Mouse (Mus musculus): ENCODE data around the gene Afmid. TPM values are rescaled to one million over a fixed set of nuclear protein-coding genes. Genes with fewer than 3 reads are reported as not detected.
A peak's percentile ranks its signal among the peaks of the same experiment; 100 is the strongest.

Gene Afmid
- 3.4 and 4.0 TPM in 2 replicates for polyA plus RNA-seq (2016; fragmentation: Nextera tagmentation; extraction: Ambion mirVana)

DNA sequence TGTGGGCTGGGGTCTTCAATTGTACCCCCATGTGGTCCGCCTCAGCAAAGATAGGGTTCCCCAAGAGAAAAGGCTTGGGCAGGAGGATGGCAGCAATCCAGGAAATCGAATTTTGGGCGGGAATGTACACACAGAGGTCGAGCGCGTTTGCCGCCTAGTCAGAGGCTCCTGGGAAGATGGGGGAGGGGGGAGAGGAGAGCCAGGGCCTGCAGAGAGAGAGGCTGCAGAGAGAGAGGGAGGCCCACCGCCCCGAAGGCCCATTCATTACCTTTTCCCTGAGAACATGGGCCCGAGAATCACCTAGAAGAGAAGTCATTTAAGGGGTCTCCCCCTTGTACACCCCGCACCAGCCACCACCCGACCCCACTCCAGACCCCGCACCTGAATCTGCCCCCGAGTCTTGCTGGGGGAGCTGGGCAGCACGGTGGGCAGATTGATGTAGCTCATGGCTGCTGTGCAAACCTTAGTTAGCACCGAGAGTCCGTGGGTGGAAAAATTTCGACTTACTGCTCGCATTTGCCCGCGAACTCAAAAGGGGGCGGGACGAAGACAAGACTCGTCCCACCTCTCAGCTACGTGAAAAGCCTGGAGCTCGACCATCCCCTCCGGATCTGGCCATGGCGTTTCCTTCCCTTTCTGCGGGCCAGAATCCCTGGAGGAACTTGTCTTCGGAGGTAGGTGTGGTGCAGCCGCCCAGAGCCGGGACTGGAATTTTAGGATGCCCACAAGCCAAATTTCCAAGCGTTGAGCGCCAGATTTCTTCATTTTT, at the start of gene Afmid, which contains the start of gene Tk1:
Gene Afmid (plus strand): TSS at position 592 of the 769 bp plus-strand sequence.
Gene Tk1 (minus strand): TSS at position 760 of the 769 bp plus-strand sequence.
- Histone ChIP-seq H3K36me3 (peaks cover 15% of the 10 kb centered on the region), H3K4me3 (peak within 1 kb of the TSS; percentile 45), H3K27ac (no peak within 1 kb of the TSS), H3K4me1 (peaks cover 36% of the 10 kb centered on the region), H3K4me2 (replicated peaks) (peak within 1 kb of the TSS; percentile 78), H3K9ac (peak within 1 kb of the TSS; percentile 56), H3K9me3 (no peaks in the 10 kb centered on the region), H3K27me3 (replicated peaks) (no peaks in the 10 kb centered on the region)
- peak; percentile 65 for ATAC-seq (ENCODE audit: low FRiP score, low read depth)
- WGBS, result under 1% methylated on average over 34 of the region's 34 CpGs

- Histone ChIP-seq H3K27ac (no peak overlapping the region), H3K27me3 (replicated peaks) (peaks cover 13% of the 10 kb centered on the region), H3K4me2 (replicated peaks) (no peak overlapping the region), H3K9ac (no peak overlapping the region), H3K4me3 (no peak overlapping the region), H3K36me3 (0 out of 2 replicates have a peak, but pooled peaks cover 3% of the 10 kb centered on the region), H3K4me1 (peaks cover 23% of the 10 kb centered on the region), H3K9me3 (no peaks in the 10 kb centered on the region)
- no peak for ATAC-seq (ENCODE audit: low FRiP score, low read depth)
- WGBS, result 86% methylated on average over 14 of the region's 14 CpGs
Measured at GRCm38 (mm10) chr11:117776085-117776792, 49.5 kb upstream of the Afmid start.

DNA sequence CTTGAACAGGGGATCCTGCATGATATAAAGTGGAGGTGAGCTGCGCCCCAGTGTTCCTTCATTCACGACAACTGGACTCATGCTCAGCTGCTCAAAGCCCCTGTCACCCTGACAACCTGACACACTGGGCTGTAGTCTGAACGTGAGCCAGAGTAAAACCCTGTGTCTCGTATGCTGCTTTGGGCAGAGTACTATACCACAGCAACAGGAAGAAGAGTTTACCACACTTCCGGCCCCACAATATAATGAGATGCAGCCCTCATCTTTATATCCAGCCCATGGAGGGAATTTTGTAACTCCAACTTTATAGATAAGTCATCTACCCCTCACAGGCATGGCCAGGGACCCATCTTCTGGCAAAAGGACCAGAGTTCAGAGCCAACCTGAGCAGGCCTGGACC, 48.6 kb upstream of the Afmid start:
- H3K4me2 ChIP-seq (replicated peaks), result no peak overlapping the region
- no peak overlapping the region for H3K4me3 ChIP-seq
- peaks cover 22% of the 10 kb centered on the region for H3K27me3 ChIP-seq (replicated peaks)
- WGBS, result 85% methylated on average over 5 of the region's 5 CpGs
- H3K4me1 ChIP-seq, result peaks cover 26% of the 10 kb centered on the region
- no peak overlapping the region for H3K9ac ChIP-seq
- H3K27ac ChIP-seq, result no peak overlapping the region
- no peaks in the 10 kb centered on the region for H3K9me3 ChIP-seq
- ATAC-seq (ENCODE audit: low FRiP score, low read depth), result no peak
- H3K36me3 ChIP-seq, result no peaks in the 10 kb centered on the region

GRCm38 (mm10) chr11:117778031-117778430, 47.7 kb upstream of the Afmid start:
- ATAC-seq (ENCODE audit: low FRiP score, low read depth), result no peak
- Histone ChIP-seq H3K9me3 (no peaks in the 10 kb centered on the region), H3K36me3 (no peaks in the 10 kb centered on the region), H3K4me1 (peaks cover 32% of the 10 kb centered on the region), H3K9ac (no peak overlapping the region), H3K27me3 (replicated peaks) (peaks cover 31% of the 10 kb centered on the region), H3K4me2 (replicated peaks) (0 out of 2 replicates have a peak overlapping the region, but pooled peaks have one; percentile 66), H3K4me3 (no peak overlapping the region), H3K27ac (no peak overlapping the region)
- 95% methylated on average over 11 of the region's 11 CpGs for WGBS

DNA sequence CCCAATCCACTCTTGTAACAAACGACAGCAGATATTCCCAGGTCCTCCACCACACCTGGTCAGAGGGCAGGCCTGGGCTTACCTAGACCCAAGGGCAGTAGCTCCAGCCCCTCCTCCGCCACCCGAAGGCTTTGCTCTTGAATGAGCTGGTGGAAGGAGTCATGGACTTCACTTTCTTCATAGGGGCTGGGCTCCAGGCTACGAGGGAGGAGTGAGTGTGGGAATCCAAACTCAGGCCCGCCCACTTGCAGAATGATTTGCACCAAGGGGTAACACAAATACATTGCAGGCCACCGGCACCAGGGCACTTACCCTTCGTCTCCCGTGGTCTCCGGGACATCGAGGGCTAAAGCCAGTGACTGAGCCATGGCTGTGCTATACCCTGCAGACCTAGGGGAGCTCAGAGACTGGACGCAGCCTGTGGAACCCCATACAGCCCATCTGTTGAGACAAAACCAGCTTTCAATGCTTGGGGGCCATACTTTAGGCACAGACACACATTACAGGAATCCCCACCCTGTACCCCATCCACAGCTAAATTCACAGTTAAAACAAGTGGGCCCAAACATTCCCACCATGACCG, 46.8 kb upstream of the Afmid start:
- no peak for ATAC-seq (ENCODE audit: low FRiP score, low read depth)
- Histone ChIP-seq H3K9ac (0 out of 2 replicates have a peak overlapping the region, but pooled peaks have one; percentile 39), H3K36me3 (no peaks in the 10 kb centered on the region), H3K4me1 (peaks cover 36% of the 10 kb centered on the region), H3K4me2 (replicated peaks) (peak overlapping the region; percentile 66), H3K9me3 (no peaks in the 10 kb centered on the region), H3K27me3 (replicated peaks) (peaks cover 39% of the 10 kb centered on the region), H3K4me3 (no peak overlapping the region), H3K27ac (no peak overlapping the region)
- 50% methylated on average over 12 of the region's 12 CpGs for WGBS

- H3K9ac ChIP-seq, result peak overlapping the region; percentile 39
- H3K4me2 ChIP-seq (replicated peaks), result peak overlapping the region; percentile 66
- no peaks in the 10 kb centered on the region for H3K9me3 ChIP-seq
- ATAC-seq (ENCODE audit: low FRiP score, low read depth), result peak; percentile 60
- peak overlapping the region; percentile 64 for H3K27ac ChIP-seq
- peaks cover 44% of the 10 kb centered on the region for H3K27me3 ChIP-seq (replicated peaks)
- no peaks in the 10 kb centered on the region for H3K36me3 ChIP-seq
- 3% methylated on average over 38 of the region's 38 CpGs for WGBS
- peak overlapping the region; percentile 31 for H3K4me3 ChIP-seq
- H3K4me1 ChIP-seq, result peaks cover 36% of the 10 kb centered on the region
Measured at GRCm38 (mm10) chr11:117779434-117780198, 46.1 kb upstream of the Afmid start.

GRCm38 (mm10) chr11:117780199-117780515, 45.6 kb upstream of the Afmid start:
- H3K4me3 ChIP-seq, result peak overlapping the region; percentile 31
- H3K9ac ChIP-seq, result peak overlapping the region; percentile 39
- H3K4me1 ChIP-seq, result peaks cover 36% of the 10 kb centered on the region
- no peaks in the 10 kb centered on the region for H3K9me3 ChIP-seq
- no peak for ATAC-seq (ENCODE audit: low FRiP score, low read depth)
- 2% methylated on average over 17 of the region's 17 CpGs for whole genome bisulfite sequencing
- H3K36me3 ChIP-seq, result no peaks in the 10 kb centered on the region
- peaks cover 44% of the 10 kb centered on the region for H3K27me3 ChIP-seq (replicated peaks)
- 0 out of 2 replicates have a peak overlapping the region, but pooled peaks have one; percentile 37 for H3K27ac ChIP-seq
- H3K4me2 ChIP-seq (replicated peaks), result peak overlapping the region; percentile 66

- Histone ChIP-seq H3K27me3 (replicated peaks) (peaks cover 44% of the 10 kb centered on the region), H3K4me1 (peaks cover 36% of the 10 kb centered on the region), H3K4me2 (replicated peaks) (peak overlapping the region; percentile 66), H3K9me3 (no peaks in the 10 kb centered on the region), H3K9ac (peak overlapping the region; percentile 39; the same call in 1 of the 2 replicates), H3K4me3 (peak overlapping the region; percentile 31), H3K27ac (no peak overlapping the region), H3K36me3 (no peaks in the 10 kb centered on the region)
- 3% methylated on average over 19 of the region's 19 CpGs for WGBS
- peak; percentile 34; the same call in 1 of the 2 replicates for ATAC-seq (ENCODE audit: low FRiP score, low read depth)
Measured at GRCm38 (mm10) chr11:117780582-117781111, 45.1 kb upstream of the Afmid start.

GRCm38 (mm10) chr11:117781199-117781821, 44.4 kb upstream of the Afmid start:
- Histone ChIP-seq H3K4me3 (no peak overlapping the region), H3K36me3 (no peaks in the 10 kb centered on the region), H3K27ac (0 out of 2 replicates have a peak overlapping the region, but pooled peaks have one; percentile 12), H3K9me3 (no peaks in the 10 kb centered on the region), H3K4me1 (peaks cover 36% of the 10 kb centered on the region), H3K4me2 (replicated peaks) (peak overlapping the region; percentile 66), H3K27me3 (replicated peaks) (peaks cover 44% of the 10 kb centered on the region), H3K9ac (no peak overlapping the region)
- 24% methylated on average over 18 of the region's 18 CpGs for WGBS
- no peak for ATAC-seq (ENCODE audit: low FRiP score, low read depth)

DNA sequence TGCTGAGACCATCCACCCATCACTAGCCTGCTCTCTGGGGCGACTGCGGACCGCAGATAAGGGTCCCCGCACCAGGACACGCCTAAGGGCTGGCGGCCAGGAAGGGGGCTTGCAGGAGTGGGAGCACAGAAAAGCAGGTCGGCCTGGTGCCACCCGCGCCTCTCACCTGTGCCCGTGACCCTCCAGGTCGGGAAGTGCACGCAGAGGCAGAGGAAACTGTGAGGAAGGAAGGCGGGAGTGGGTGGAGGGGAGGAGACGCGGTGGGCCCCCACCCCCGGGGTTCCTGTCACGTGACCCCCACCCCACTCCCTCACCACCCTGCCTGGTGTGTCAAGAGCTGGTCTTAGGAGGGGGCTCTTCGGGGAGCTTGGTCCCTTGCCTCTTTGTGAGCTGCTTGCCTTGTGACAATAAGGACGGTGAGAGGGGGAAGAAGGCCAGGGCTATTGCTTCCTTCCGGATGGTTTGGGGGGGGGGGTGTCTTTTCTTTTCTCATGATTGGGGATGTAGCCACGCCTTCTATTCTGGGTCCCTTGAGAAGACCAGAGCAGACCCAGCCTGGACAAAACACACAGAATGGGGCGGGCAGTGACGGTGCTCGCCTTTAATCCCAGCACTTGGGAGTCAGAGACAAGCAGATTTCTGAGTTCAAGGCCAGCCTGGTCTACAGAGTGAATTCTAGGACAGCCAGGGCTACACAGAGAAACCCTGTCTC, 43.6 kb upstream of the Afmid start, which contains the start of the genes Tmc8 and Tmc6:
Gene Tmc8 (plus strand): TSS at position 84 of the 712 bp plus-strand sequence.
Gene Tmc6 (minus strand): TSS at position 206 of the 712 bp plus-strand sequence.
- 39% methylated on average over 24 of the region's 24 CpGs for whole genome bisulfite sequencing
- no peaks in the 10 kb centered on the region for H3K36me3 ChIP-seq
- H3K4me2 ChIP-seq (replicated peaks), result peak within 1 kb of the TSS; percentile 66
- peaks cover 44% of the 10 kb centered on the region for H3K27me3 ChIP-seq (replicated peaks)
- no peak for ATAC-seq (ENCODE audit: low FRiP score, low read depth)
- H3K4me1 ChIP-seq, result peaks cover 36% of the 10 kb centered on the region
- H3K4me3 ChIP-seq, result peak within 1 kb of the TSS; percentile 23; the same call in 1 of the 2 replicates
- peak within 1 kb of the TSS; percentile 48; the same call in 1 of the 2 replicates for H3K9ac ChIP-seq
- H3K9me3 ChIP-seq, result no peaks in the 10 kb centered on the region
- H3K27ac ChIP-seq, result 0 out of 2 replicates have a peak within 1 kb of the TSS, but pooled peaks have one; percentile 12
